ENCODE assay signal across 17 mouse cellular contexts in genomic region chr5:114949812-114950211, GRCm38 (mm10). TPM values are rescaled to one million over a fixed set of nuclear protein-coding genes. Genes with fewer than 3 reads are reported as not detected.
"Had no signal": no experiment of that assay in that cellular context is flagged by ENCODE, and none has a peak within 500 bp of the region (broad histone marks: within the 10 kb centered on the region; RNA-seq: fewer than 3 reads in every experiment).

No protein-coding gene starts in this region.

- H3K9me3 ChIP-seq: liver, embryonic 13.5 days; lung, embryonic 15.5 days; megakaryocyte, embryonic 14.5 days; neural tube, embryonic 12.5 days had no signal

- DNase-seq: kidney, adult 18-20 months; kidney, postnatal 10 days; kidney, postnatal 4 days; liver; liver, embryonic 13.5 days; liver, postnatal 0 days; lung, postnatal 14 days; thymus, postnatal 4 days had no signal

- H3K27ac ChIP-seq: layer of hippocampus, adult 2 months; lung, embryonic 15.5 days; macrophage; neural tube, embryonic 12.5 days; stomach, postnatal 0 days had no signal

- H3K9ac ChIP-seq: liver, embryonic 13.5 days; liver, postnatal 0 days; lung, embryonic 15.5 days; neural tube, embryonic 12.5 days had no signal

- ATAC-seq: liver, postnatal 0 days; midbrain, embryonic 16.5 days had no signal

- H3K4me3 ChIP-seq: layer of hippocampus, adult 2 months; liver, embryonic 13.5 days; lung, embryonic 15.5 days; megakaryocyte, embryonic 14.5 days; neural tube, embryonic 12.5 days had no signal

- H3K4me2 ChIP-seq: liver, embryonic 13.5 days; lung, embryonic 15.5 days; neural tube, embryonic 12.5 days had no signal

- H3K27me3 ChIP-seq: liver, embryonic 13.5 days; lung, embryonic 15.5 days; neural tube, embryonic 12.5 days had no signal

RNA-seq across cellular contexts. Expression of gene Hnf1a, which starts 21.1 kb away (rescaled TPM):
- total RNA-seq: layer of hippocampus, adult 2 months; layer of hippocampus, postnatal 10 days; left cerebral cortex, postnatal 4 days had no signal
- polyA plus RNA-seq: macrophage had no signal

RNA-seq across cellular contexts. Expression of gene Oasl1, which starts 26.8 kb away (rescaled TPM):
- total RNA-seq: layer of hippocampus, adult 2 months; left cerebral cortex, postnatal 4 days had no signal
- polyA plus RNA-seq: midbrain, embryonic 16.5 days had no signal
